Mouse (Mus musculus) small intestine, adult 10 weeks (tissue): Measurements from ENCODE around the gene Kctd12b. TPM values are rescaled to one million over a fixed set of nuclear protein-coding genes. Genes with fewer than 3 reads are reported as not detected.

Experiments
- polyA plus RNA-seq: library from polyadenylated mRNA; stranded (reverse); fragments of 350-450 nt; fragmentation: Illumina TruSeq; extraction: RNeasy Lipid Tissue Mini Kit (QIAGEN cat#74804); gene quantifications from one replicate; pipeline ENCODE4 v1.2.3, GENCODE M21; 2014; ENCODE audit warnings: low replicate concordance

Gene Kctd12b
- 17.0 TPM for polyA plus RNA-seq

DNA sequence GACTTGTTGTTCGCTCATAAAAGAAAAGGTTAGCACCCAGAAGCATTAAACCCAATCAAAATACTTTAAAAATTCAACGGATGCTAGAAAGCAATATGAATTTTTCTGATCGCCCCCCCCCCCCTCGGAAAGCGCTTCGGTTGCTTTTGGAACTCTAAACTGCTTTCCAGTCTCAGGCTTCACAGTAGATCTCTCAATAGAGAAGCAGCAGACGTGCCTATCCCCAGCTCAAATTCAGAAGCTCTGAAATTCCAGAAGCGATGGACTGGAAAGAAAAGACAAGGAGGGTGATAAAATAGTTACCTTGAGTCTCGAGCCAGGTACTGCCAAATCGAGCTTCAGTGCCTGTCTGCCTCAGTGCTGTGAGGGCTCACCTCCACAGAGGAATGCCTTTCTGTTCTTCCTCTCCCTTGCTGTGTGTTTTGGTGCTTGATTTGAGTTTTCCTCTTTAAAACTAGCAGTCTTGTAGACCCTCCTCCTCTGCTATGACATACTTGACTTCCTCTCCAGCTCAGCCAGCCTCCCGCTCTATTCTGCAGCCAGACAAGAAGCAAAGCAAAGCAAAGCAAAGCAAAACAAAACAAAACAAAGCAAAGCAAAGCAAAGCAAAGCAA, at the start of gene Kctd12b:
Kctd12b (minus strand) TSS at position 610 of the 614 bp plus-strand sequence.

DNA sequence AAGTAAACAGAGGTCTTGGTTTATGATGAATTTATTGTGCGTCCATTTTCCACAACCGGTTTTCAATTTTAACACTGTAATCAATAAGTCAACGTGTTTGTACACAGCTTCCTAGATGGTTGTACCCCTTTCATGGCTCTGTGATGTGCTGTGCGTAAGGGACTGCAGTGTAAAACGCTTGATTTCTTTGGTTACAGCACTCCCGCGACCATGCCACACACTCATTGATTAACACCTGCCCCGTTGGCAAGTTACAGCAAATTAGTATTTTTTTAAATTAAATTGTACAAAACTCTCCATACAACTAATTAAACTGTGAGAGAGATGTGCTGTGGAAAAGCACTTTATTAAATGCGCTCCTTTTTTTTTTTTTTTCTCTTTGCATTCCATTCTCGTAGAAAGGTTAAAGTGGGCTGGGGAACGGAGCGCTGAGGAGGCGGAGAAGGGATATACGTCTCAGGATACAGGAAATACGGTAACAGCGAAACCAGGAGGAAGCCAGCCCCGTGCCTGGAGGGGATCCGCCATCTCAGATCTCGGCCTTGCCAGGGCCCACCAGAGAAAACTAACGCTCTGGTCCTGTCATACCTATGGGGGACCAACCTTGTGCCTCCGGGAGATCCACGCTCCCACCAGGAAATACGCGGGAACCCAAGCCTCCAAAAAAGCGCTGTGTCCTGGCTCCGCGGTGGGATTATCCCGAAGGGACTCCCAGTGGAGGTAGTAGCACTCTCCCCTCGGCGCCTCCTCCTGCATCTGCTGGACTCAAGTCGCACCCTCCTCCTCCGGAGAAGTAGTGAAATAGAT, 27.1 kb upstream of the Kctd12b start, which contains the start of gene Nbdy:
Nbdy (plus strand) TSS at position 481 of the 807 bp plus-strand sequence.

Other genes with a start within 250 kb of the Kctd12b start
- gene Ubqln2, start 198.2 kb downstream of the Kctd12b start, polyA plus RNA-seq, result 19.3 TPM
- not detected for gene Cypt3, start 137.8 kb downstream of the Kctd12b start, polyA plus RNA-seq
- gene Nbdy, start 27.2 kb upstream of the Kctd12b start, polyA plus RNA-seq, result 41.0 TPM
- 1.3 TPM for gene Spin2c, start 135.8 kb upstream of the Kctd12b start, polyA plus RNA-seq